Comparison of ENCODE assay signal across 8 mouse cellular contexts in genomic region chr14:122475557-122476040, GRCm38 (mm10). TPM values are rescaled to one million over a fixed set of nuclear protein-coding genes. Genes with fewer than 3 reads are reported as not detected.
DNase-seq lines count a peak whose midpoint lies in the region; ATAC-seq and TF ChIP-seq lines count a peak whose summit lies in the region.

No protein-coding gene starts in this region.

- DNase-seq in lung, adult 2 months = no peak
- peak; percentile 60 for DNase-seq in forebrain, embryonic 10.5 days (ENCODE audit: extremely low spot score, low spot score)
- DNase-seq in kidney, postnatal 4 days = peak; percentile 44 to 57
- no peak for DNase-seq in cerebellum, adult 8-10 months
- DNase-seq in left cerebral cortex, postnatal 36 days (ENCODE audit: low spot score in 2 of 2) = no peak

- intact Hi-C loops in left cerebral cortex, postnatal 36 days (cut with DNase I) = loop anchor here (5.0 kb wide), 1 partner anchor 248 kb away; no protein-coding TSS in a partner anchor

- no peak for TF ChIP-seq POLR2A in lung, adult 2 months (IDR thresholded peaks at IDR 0.05; ENCODE audit: borderline replicate concordance, extremely low read depth, low read depth, low read length)

- peaks cover 86% of the 10 kb centered on the region for H3K27me3 ChIP-seq in lung, embryonic 16.5 days (ENCODE audit: control insufficient read depth, insufficient read depth, low read depth, low read length)
- H3K27me3 ChIP-seq in forebrain, embryonic 10.5 days (ENCODE audit: poor library complexity, severe bottlenecking) = peaks cover 86% of the 10 kb centered on the region
- peaks cover 61% of the 10 kb centered on the region for H3K27me3 ChIP-seq in neural tube, embryonic 12.5 days (replicated peaks)

- no peaks in the 10 kb centered on the region for H3K36me3 ChIP-seq in lung, embryonic 16.5 days (ENCODE audit: control insufficient read depth, insufficient read depth, low read length)
- peaks cover 38% of the 10 kb centered on the region for H3K36me3 ChIP-seq in forebrain, embryonic 10.5 days (replicated peaks)
- no peaks in the 10 kb centered on the region for H3K36me3 ChIP-seq in neural tube, embryonic 12.5 days

- under 1% methylated on average over 59 of the region's 65 CpGs for WGBS in lung, embryonic 16.5 days
- under 1% methylated on average over 65 of the region's 65 CpGs for WGBS in lung, adult 2 months
- WGBS in forebrain, embryonic 10.5 days = under 1% methylated on average over 65 of the region's 65 CpGs
- WGBS in neural tube, embryonic 12.5 days = under 1% methylated on average over 65 of the region's 65 CpGs

- H3K4me3 ChIP-seq in lung, embryonic 16.5 days (ENCODE audit: low read length) = peak overlapping the region; percentile 43
- H3K4me3 ChIP-seq in lung, adult 2 months (replicated peaks; ENCODE audit: extremely low read depth, low read depth, low read length) = no peak overlapping the region
- H3K4me3 ChIP-seq in forebrain, embryonic 10.5 days = peak overlapping the region; percentile 86
- peak overlapping the region; percentile 69 for H3K4me3 ChIP-seq in neural tube, embryonic 12.5 days

- no peaks in the 10 kb centered on the region for H3K9me3 ChIP-seq in lung, embryonic 16.5 days (ENCODE audit: control insufficient read depth, low read length)
- H3K9me3 ChIP-seq in forebrain, embryonic 10.5 days = no peaks in the 10 kb centered on the region
- H3K9me3 ChIP-seq in neural tube, embryonic 12.5 days = no peaks in the 10 kb centered on the region

- TF ChIP-seq CTCF in lung, adult 2 months (IDR thresholded peaks at IDR 0.05; ENCODE audit: insufficient read depth, low read length) = no peak

- peak overlapping the region; percentile 65 for H3K4me2 ChIP-seq in lung, embryonic 16.5 days (ENCODE audit: low read depth, low read length)
- H3K4me2 ChIP-seq in neural tube, embryonic 12.5 days (replicated peaks) = peak overlapping the region; percentile 73

- H3K9ac ChIP-seq in lung, embryonic 16.5 days (ENCODE audit: low read length) = no peak overlapping the region
- peak overlapping the region; percentile 92 for H3K9ac ChIP-seq in neural tube, embryonic 12.5 days

- peak; percentile 16 for ATAC-seq in lung, embryonic 16.5 days (ENCODE audit: low read depth)
- ATAC-seq in neural tube, embryonic 12.5 days (ENCODE audit: low FRiP score, low read depth) = no peak
- no peak for ATAC-seq in megakaryocyte-erythroid progenitor cell, adult 5-6 weeks (replicated peaks; ENCODE audit: low FRiP score, low TSS enrichment, poor library complexity, severe bottlenecking)

- no peak overlapping the region for H3K27ac ChIP-seq in lung, embryonic 16.5 days (ENCODE audit: low read length)
- H3K27ac ChIP-seq in forebrain, embryonic 10.5 days = peak overlapping the region; percentile 99
- peak overlapping the region; percentile 92 for H3K27ac ChIP-seq in neural tube, embryonic 12.5 days

- H3K4me1 ChIP-seq in lung, embryonic 16.5 days (replicated peaks; ENCODE audit: control insufficient read depth, insufficient read depth, low read length) = peaks cover 17% of the 10 kb centered on the region
- H3K4me1 ChIP-seq in lung, adult 2 months (ENCODE audit: control insufficient read depth, insufficient read depth, low read length) = peaks cover 4% of the 10 kb centered on the region; the same call in 1 of the 2 replicates
- peaks cover 80% of the 10 kb centered on the region for H3K4me1 ChIP-seq in forebrain, embryonic 10.5 days
- H3K4me1 ChIP-seq in neural tube, embryonic 12.5 days = peaks cover 35% of the 10 kb centered on the region

RNA-seq across cellular contexts. Expression of gene Zic2, which starts 0.4 kb away (rescaled TPM):
- polyA plus RNA-seq in lung, embryonic 16.5 days (2015; fragmentation: Nextera tagmentation; extraction: Ambion mirVana) = not detected in 2 replicates
- polyA plus RNA-seq in lung, adult 2 months (2012; rRNA removed) = not detected in 2 replicates
- 7.0 and 7.3 TPM in 2 replicates for polyA plus RNA-seq in forebrain, embryonic 10.5 days (2016; fragmentation: Nextera tagmentation; extraction: Ambion mirVana)
- polyA plus RNA-seq in neural tube, embryonic 12.5 days (2016; fragmentation: Nextera tagmentation; extraction: Ambion mirVana) = 11.6 and 13.4 TPM in 2 replicates
- total RNA-seq in megakaryocyte-erythroid progenitor cell, adult 5-6 weeks (2014; fragmentation: Nextera tagmentation) = not detected in 2 replicates
- total RNA-seq in megakaryocyte-erythroid progenitor cell, adult 5-6 weeks (2017) = not detected in 2 replicates
- 10 to 100 TPM; 12.7 to 19.1 TPM for total RNA-seq in left cerebral cortex, postnatal 36 days (2021)

RNA-seq across cellular contexts. Expression of gene Zic5, which starts 10.1 kb away (rescaled TPM):
- not detected in 2 replicates for polyA plus RNA-seq in lung, embryonic 16.5 days (2015; fragmentation: Nextera tagmentation; extraction: Ambion mirVana)
- polyA plus RNA-seq in lung, adult 2 months (2012; rRNA removed) = 0.06 TPM in 1 of 2 replicates, not detected in the other
- 20.7 and 21.5 TPM in 2 replicates for polyA plus RNA-seq in forebrain, embryonic 10.5 days (2016; fragmentation: Nextera tagmentation; extraction: Ambion mirVana)
- polyA plus RNA-seq in neural tube, embryonic 12.5 days (2016; fragmentation: Nextera tagmentation; extraction: Ambion mirVana) = 11.3 and 14.3 TPM in 2 replicates
- not detected in 2 replicates for total RNA-seq in megakaryocyte-erythroid progenitor cell, adult 5-6 weeks (2014; fragmentation: Nextera tagmentation)
- not detected in 2 replicates for total RNA-seq in megakaryocyte-erythroid progenitor cell, adult 5-6 weeks (2017)
- 1 to 10 TPM; 3.6 to 4.3 TPM for total RNA-seq in left cerebral cortex, postnatal 36 days (2021)

RNA-seq across cellular contexts. Expression of gene Gm10837, which starts 14.8 kb away (rescaled TPM):
- polyA plus RNA-seq in lung, embryonic 16.5 days (2015; fragmentation: Nextera tagmentation; extraction: Ambion mirVana) = not detected in 2 replicates
- polyA plus RNA-seq in lung, adult 2 months (2012; rRNA removed) = not detected in 2 replicates
- polyA plus RNA-seq in forebrain, embryonic 10.5 days (2016; fragmentation: Nextera tagmentation; extraction: Ambion mirVana) = 0.27 TPM in 1 of 2 replicates, not detected in the other
- 0.57 and 0.68 TPM in 2 replicates for polyA plus RNA-seq in neural tube, embryonic 12.5 days (2016; fragmentation: Nextera tagmentation; extraction: Ambion mirVana)
- not detected in 2 replicates for total RNA-seq in megakaryocyte-erythroid progenitor cell, adult 5-6 weeks (2014; fragmentation: Nextera tagmentation)
- not detected in 2 replicates for total RNA-seq in megakaryocyte-erythroid progenitor cell, adult 5-6 weeks (2017)
- total RNA-seq in left cerebral cortex, postnatal 36 days (2021) = not detected

RNA-seq across cellular contexts. Expression of gene Gm5089, which starts 24.7 kb away (rescaled TPM):
- not detected in 2 replicates for polyA plus RNA-seq in lung, embryonic 16.5 days (2015; fragmentation: Nextera tagmentation; extraction: Ambion mirVana)
- polyA plus RNA-seq in lung, adult 2 months (2012; rRNA removed) = not detected in 2 replicates
- 1.0 and 1.9 TPM in 2 replicates for polyA plus RNA-seq in forebrain, embryonic 10.5 days (2016; fragmentation: Nextera tagmentation; extraction: Ambion mirVana)
- 1.3 TPM in 2 replicates for polyA plus RNA-seq in neural tube, embryonic 12.5 days (2016; fragmentation: Nextera tagmentation; extraction: Ambion mirVana)
- total RNA-seq in megakaryocyte-erythroid progenitor cell, adult 5-6 weeks (2014; fragmentation: Nextera tagmentation) = not detected in 2 replicates
- not detected in 2 replicates for total RNA-seq in megakaryocyte-erythroid progenitor cell, adult 5-6 weeks (2017)
- total RNA-seq in left cerebral cortex, postnatal 36 days (2021) = under 1 TPM in 1 of 2 experiments, not detected in 1; 0.25 TPM

RNA-seq across cellular contexts. Expression of gene Pcca, which starts 58.5 kb away (rescaled TPM):
- polyA plus RNA-seq in lung, embryonic 16.5 days (2015; fragmentation: Nextera tagmentation; extraction: Ambion mirVana) = 19.0 and 20.3 TPM in 2 replicates
- 8.0 and 18.7 TPM in 2 replicates for polyA plus RNA-seq in lung, adult 2 months (2012; rRNA removed)
- 38.9 and 39.0 TPM in 2 replicates for polyA plus RNA-seq in forebrain, embryonic 10.5 days (2016; fragmentation: Nextera tagmentation; extraction: Ambion mirVana)
- 33.0 and 35.0 TPM in 2 replicates for polyA plus RNA-seq in neural tube, embryonic 12.5 days (2016; fragmentation: Nextera tagmentation; extraction: Ambion mirVana)
- 36.5 and 52.3 TPM in 2 replicates for total RNA-seq in megakaryocyte-erythroid progenitor cell, adult 5-6 weeks (2014; fragmentation: Nextera tagmentation)
- 19.7 and 91.6 TPM in 2 replicates for total RNA-seq in megakaryocyte-erythroid progenitor cell, adult 5-6 weeks (2017)
- total RNA-seq in left cerebral cortex, postnatal 36 days (2021) = 10 to 100 TPM; 32.7 to 35.3 TPM

Comparison
In these comparisons a context has a peak if more than half of its experiments do, and no peak if none do; other contexts are left out.
1. DNase-seq: peak in forebrain, embryonic 10.5 days (single experiment) and kidney, postnatal 4 days (2 of 2); none in lung, adult 2 months (single experiment), cerebellum, adult 8-10 months (single experiment) and left cerebral cortex, postnatal 36 days (0 of 2).
2. RNA of gene Zic5, which starts 10.1 kb away (polyA plus RNA-seq): 20.7 to 21.5 TPM in forebrain, embryonic 10.5 days and 11.3 to 14.3 TPM in neural tube, embryonic 12.5 days; 0.06 TPM in lung, adult 2 months and not detected in lung, embryonic 16.5 days; every median in the first group is over 10 times any median in the second.